Mouse (Mus musculus): Measurements from ENCODE around the gene Cldn4. TPM values are rescaled to one million over a fixed set of nuclear protein-coding genes. Genes with fewer than 3 reads are reported as not detected.
"Not testable (repeated sequence)": the region's sequence is repeated elsewhere in the genome, so short reads cannot be mapped to it uniquely, and the experiment has no call there.

Cldn4 gene
- polyA plus RNA-seq, 1 experiment from 2014 or later = 13.6 TPM

GRCm38 (mm10) chr5:134967164-134967944, 20.6 kb upstream of the Cldn4 start:
- H3K9me3 ChIP-seq (ENCODE audit: control insufficient read depth, low read length) = no peaks in the 10 kb centered on the region
- H3K9ac ChIP-seq (ENCODE audit: low read length) = no peak overlapping the region
- H3K4me3 ChIP-seq (ENCODE audit: low read depth, low read length) = no peak overlapping the region
- peaks cover 8% of the 10 kb centered on the region for H3K4me1 ChIP-seq (ENCODE audit: control insufficient read depth, insufficient read depth, low read length)
- DNase-seq (ENCODE audit: low spot score) (no peak), ATAC-seq (ENCODE audit: insufficient number of reproducible peaks, low FRiP score, low TSS enrichment, low read depth) (no peak)
- H3K4me2 ChIP-seq (ENCODE audit: low read depth, severe bottlenecking) = no peak overlapping the region
- no peaks in the 10 kb centered on the region for H3K36me3 ChIP-seq (ENCODE audit: control insufficient read depth, insufficient read depth, low read length)
- WGBS = 54% methylated on average over 20 of the region's 20 CpGs
- no peaks in the 10 kb centered on the region for H3K27me3 ChIP-seq (ENCODE audit: control insufficient read depth, insufficient read depth, low read length)
- H3K27ac ChIP-seq (replicated peaks; ENCODE audit: low read depth, low read length) = no peak overlapping the region

- DNase-seq (ENCODE audit: low spot score) (peak; percentile 52), ATAC-seq (ENCODE audit: insufficient number of reproducible peaks, low FRiP score, low TSS enrichment, low read depth) (peak; percentile 66)
- H3K4me2 ChIP-seq (ENCODE audit: low read depth, severe bottlenecking) = peak overlapping the region; percentile 43
- H3K27me3 ChIP-seq (ENCODE audit: control insufficient read depth, insufficient read depth, low read length) = no peaks in the 10 kb centered on the region
- no peaks in the 10 kb centered on the region for H3K9me3 ChIP-seq (ENCODE audit: control insufficient read depth, low read length)
- H3K9ac ChIP-seq (ENCODE audit: low read length) = no peak overlapping the region
- peaks cover 8% of the 10 kb centered on the region for H3K4me1 ChIP-seq (ENCODE audit: control insufficient read depth, insufficient read depth, low read length)
- 3% methylated on average over 33 of the region's 33 CpGs for WGBS
- H3K36me3 ChIP-seq (ENCODE audit: control insufficient read depth, insufficient read depth, low read length) = no peaks in the 10 kb centered on the region
- no peak overlapping the region for H3K4me3 ChIP-seq (ENCODE audit: low read depth, low read length)
- no peak overlapping the region for H3K27ac ChIP-seq (replicated peaks; ENCODE audit: low read depth, low read length)
These were observed 19.4 kb upstream of the Cldn4 start for GRCm38 (mm10) chr5:134965852-134966821.

GRCm38 (mm10) chr5:134965473-134965851, 18.7 kb upstream of the Cldn4 start:
- Histone ChIP-seq H3K9ac (ENCODE audit: low read length) (no peak overlapping the region), H3K27me3 (ENCODE audit: control insufficient read depth, insufficient read depth, low read length) (no peaks in the 10 kb centered on the region), H3K36me3 (ENCODE audit: control insufficient read depth, insufficient read depth, low read length) (no peaks in the 10 kb centered on the region), H3K27ac (replicated peaks; ENCODE audit: low read depth, low read length) (no peak overlapping the region), H3K4me2 (ENCODE audit: low read depth, severe bottlenecking) (peak overlapping the region; percentile 43), H3K4me1 (ENCODE audit: control insufficient read depth, insufficient read depth, low read length) (peaks cover 8% of the 10 kb centered on the region), H3K4me3 (ENCODE audit: low read depth, low read length) (no peak overlapping the region), H3K9me3 (ENCODE audit: control insufficient read depth, low read length) (no peaks in the 10 kb centered on the region)
- 7% methylated on average over 10 of the region's 10 CpGs for WGBS
- ATAC-seq (ENCODE audit: insufficient number of reproducible peaks, low FRiP score, low TSS enrichment, low read depth) (no peak), DNase-seq (ENCODE audit: low spot score) (peak; percentile 84)

DNA sequence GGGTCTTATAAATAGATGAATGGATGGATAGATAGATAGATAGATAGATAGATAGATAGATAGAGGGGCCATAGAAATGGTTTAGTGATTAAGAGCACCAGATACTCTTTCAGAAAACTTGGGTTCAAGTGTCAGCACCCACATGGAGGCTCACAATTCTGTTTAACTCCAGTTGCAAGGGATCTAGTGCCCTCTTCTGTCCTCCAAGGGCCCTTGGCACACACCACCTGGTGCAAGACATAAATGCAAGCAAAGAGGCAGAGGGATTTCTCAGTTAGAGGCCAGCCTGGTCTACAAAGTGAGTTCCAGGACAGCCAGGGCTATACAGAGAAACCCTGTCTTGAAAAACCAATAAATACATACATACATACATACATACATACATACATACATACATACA, 17.9 kb upstream of the Cldn4 start:
- not testable (repeated sequence) for H3K27me3 ChIP-seq (ENCODE audit: control insufficient read depth, insufficient read depth, low read length); H3K36me3 ChIP-seq (ENCODE audit: control insufficient read depth, insufficient read depth, low read length); H3K9me3 ChIP-seq (ENCODE audit: control insufficient read depth, low read length); H3K9ac ChIP-seq (ENCODE audit: low read length); ATAC-seq (ENCODE audit: insufficient number of reproducible peaks, low FRiP score, low TSS enrichment, low read depth); H3K27ac ChIP-seq (replicated peaks; ENCODE audit: low read depth, low read length); H3K4me1 ChIP-seq (ENCODE audit: control insufficient read depth, insufficient read depth, low read length); H3K4me3 ChIP-seq (ENCODE audit: low read depth, low read length); H3K4me2 ChIP-seq (ENCODE audit: low read depth, severe bottlenecking); DNase-seq (ENCODE audit: low spot score)

GRCm38 (mm10) chr5:134963546-134963945, 16.8 kb upstream of the Cldn4 start:
- ATAC-seq (ENCODE audit: insufficient number of reproducible peaks, low FRiP score, low TSS enrichment, low read depth) = no peak
- no peak for DNase-seq (ENCODE audit: low spot score)
- WGBS = 35% methylated on average over 5 of the region's 5 CpGs

DNA sequence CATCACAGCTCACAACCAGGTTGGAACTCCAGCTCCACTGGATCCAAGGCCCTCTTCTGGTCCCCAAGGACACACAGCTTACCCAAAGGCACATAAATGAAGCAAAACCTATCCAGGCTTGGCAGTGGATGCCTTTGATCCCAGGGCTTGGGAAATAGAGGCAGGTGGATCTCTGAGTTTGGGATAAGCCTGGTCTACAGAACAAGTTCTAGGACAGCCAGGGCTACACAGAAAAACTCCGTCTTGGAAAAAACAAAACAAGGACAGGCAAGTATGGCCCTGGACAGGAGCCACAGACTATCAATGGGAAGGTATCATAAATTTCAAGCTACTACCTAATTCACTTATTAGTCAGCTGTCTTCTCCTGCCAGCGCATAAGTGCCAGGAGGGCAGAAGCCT, 14.8 kb upstream of the Cldn4 start:
- H3K27me3 ChIP-seq (ENCODE audit: control insufficient read depth, insufficient read depth, low read length) = no peaks in the 10 kb centered on the region
- ATAC-seq (ENCODE audit: insufficient number of reproducible peaks, low FRiP score, low TSS enrichment, low read depth) (no peak), DNase-seq (ENCODE audit: low spot score) (no peak)
- 91% methylated on average over 2 of the region's 2 CpGs for WGBS
- H3K27ac ChIP-seq (replicated peaks; ENCODE audit: low read depth, low read length) = no peak overlapping the region
- H3K4me3 ChIP-seq (ENCODE audit: low read depth, low read length) = no peak overlapping the region
- no peaks in the 10 kb centered on the region for H3K9me3 ChIP-seq (ENCODE audit: control insufficient read depth, low read length)
- H3K4me1 ChIP-seq (ENCODE audit: control insufficient read depth, insufficient read depth, low read length) = peaks cover 3% of the 10 kb centered on the region; the same call in 1 of the 2 replicates
- H3K4me2 ChIP-seq (ENCODE audit: low read depth, severe bottlenecking) = no peak overlapping the region
- no peak overlapping the region for H3K9ac ChIP-seq (ENCODE audit: low read length)
- no peaks in the 10 kb centered on the region for H3K36me3 ChIP-seq (ENCODE audit: control insufficient read depth, insufficient read depth, low read length)

More at GRCm38 (mm10) chr5:134963546-134963945, 16.8 kb upstream of the Cldn4 start:
- H3K9ac ChIP-seq (ENCODE audit: low read length) = no peak overlapping the region
- peaks cover 8% of the 10 kb centered on the region for H3K4me1 ChIP-seq (ENCODE audit: control insufficient read depth, insufficient read depth, low read length)
- H3K4me3 ChIP-seq (ENCODE audit: low read depth, low read length) = no peak overlapping the region
- no peaks in the 10 kb centered on the region for H3K9me3 ChIP-seq (ENCODE audit: control insufficient read depth, low read length)
- no peaks in the 10 kb centered on the region for H3K27me3 ChIP-seq (ENCODE audit: control insufficient read depth, insufficient read depth, low read length)
- no peak overlapping the region for H3K4me2 ChIP-seq (ENCODE audit: low read depth, severe bottlenecking)
- H3K27ac ChIP-seq (replicated peaks; ENCODE audit: low read depth, low read length) = no peak overlapping the region
- H3K36me3 ChIP-seq (ENCODE audit: control insufficient read depth, insufficient read depth, low read length) = no peaks in the 10 kb centered on the region

- no peak overlapping the region for H3K27ac ChIP-seq (replicated peaks; ENCODE audit: low read depth, low read length)
- no peak overlapping the region for H3K4me3 ChIP-seq (ENCODE audit: low read depth, low read length)
- no peaks in the 10 kb centered on the region for H3K9me3 ChIP-seq (ENCODE audit: control insufficient read depth, low read length)
- no peak for ATAC-seq (ENCODE audit: insufficient number of reproducible peaks, low FRiP score, low TSS enrichment, low read depth)
- H3K27me3 ChIP-seq (ENCODE audit: control insufficient read depth, insufficient read depth, low read length) = no peaks in the 10 kb centered on the region
- WGBS = 69% methylated on average over 2 of the region's 2 CpGs
- no peaks in the 10 kb centered on the region for H3K36me3 ChIP-seq (ENCODE audit: control insufficient read depth, insufficient read depth, low read length)
- no peaks in the 10 kb centered on the region for H3K4me1 ChIP-seq (ENCODE audit: control insufficient read depth, insufficient read depth, low read length)
- H3K4me2 ChIP-seq (ENCODE audit: low read depth, severe bottlenecking) = no peak overlapping the region
- no peak for DNase-seq (ENCODE audit: low spot score)
- no peak overlapping the region for H3K9ac ChIP-seq (ENCODE audit: low read length)
These were observed 13.7 kb upstream of the Cldn4 start for GRCm38 (mm10) chr5:134960430-134960829.

GRCm38 (mm10) chr5:134959114-134959513, 12.4 kb upstream of the Cldn4 start:
- ATAC-seq (ENCODE audit: insufficient number of reproducible peaks, low FRiP score, low TSS enrichment, low read depth) = no peak
- no peak overlapping the region for H3K4me2 ChIP-seq (ENCODE audit: low read depth, severe bottlenecking)
- H3K4me1 ChIP-seq (ENCODE audit: control insufficient read depth, insufficient read depth, low read length) = no peaks in the 10 kb centered on the region
- no peaks in the 10 kb centered on the region for H3K27me3 ChIP-seq (ENCODE audit: control insufficient read depth, insufficient read depth, low read length)
- H3K27ac ChIP-seq (replicated peaks; ENCODE audit: low read depth, low read length) = no peak overlapping the region
- H3K9ac ChIP-seq (ENCODE audit: low read length) = no peak overlapping the region
- no peaks in the 10 kb centered on the region for H3K9me3 ChIP-seq (ENCODE audit: control insufficient read depth, low read length)
- no peaks in the 10 kb centered on the region for H3K36me3 ChIP-seq (ENCODE audit: control insufficient read depth, insufficient read depth, low read length)
- no peak overlapping the region for H3K4me3 ChIP-seq (ENCODE audit: low read depth, low read length)
- DNase-seq (ENCODE audit: low spot score) = no peak
- 77% methylated on average over 7 of the region's 7 CpGs for WGBS
